Mouse (Mus musculus): ENCODE measurements at regions not wholly inside any gene's neighbourhood (a gene's known extent, or its start where the extent isn't known, plus 50 kb on each side); places are given as distances from the start of the nearest gene placed in this dataset.

- Histone ChIP-seq H3K27ac (no peak overlapping the region), H3K9me3 (0 out of 2 replicates have a peak, but pooled peaks cover 3% of the 10 kb centered on the region), H3K36me3 (replicated peaks) (no peaks in the 10 kb centered on the region), H3K4me1 (no peaks in the 10 kb centered on the region), H3K4me3 (no peak overlapping the region), H3K27me3 (replicated peaks) (no peaks in the 10 kb centered on the region), H3K9ac (no peak overlapping the region), H3K4me2 (no peak overlapping the region)
- ATAC-seq (replicated peaks), result no peak
- 90% methylated on average over 4 of the region's 4 CpGs for WGBS
Measured at GRCm38 (mm10) chr3:52586418-52586817, 318.3 kb downstream of the Foxo1 start.

- no peaks in the 10 kb centered on the region for H3K4me1 ChIP-seq
- no peaks in the 10 kb centered on the region for H3K9me3 ChIP-seq
- no peak overlapping the region for H3K27ac ChIP-seq
- no peak overlapping the region for H3K4me3 ChIP-seq
- H3K9ac ChIP-seq, result no peak overlapping the region
- no peaks in the 10 kb centered on the region for H3K36me3 ChIP-seq (replicated peaks)
- 81% methylated on average over 3 of the region's 3 CpGs for WGBS
- no peak overlapping the region for H3K4me2 ChIP-seq
- no peak for ATAC-seq (replicated peaks)
- no peaks in the 10 kb centered on the region for H3K27me3 ChIP-seq (replicated peaks)
Measured at GRCm38 (mm10) chr3:52579917-52580316, 311.8 kb downstream of the Foxo1 start.

GRCm38 (mm10) chr3:52579096-52579495 is 311.0 kb downstream of the Foxo1 start:
- Histone ChIP-seq H3K27ac (no peak overlapping the region), H3K4me3 (no peak overlapping the region), H3K27me3 (replicated peaks) (no peaks in the 10 kb centered on the region), H3K4me2 (no peak overlapping the region), H3K9ac (no peak overlapping the region), H3K36me3 (replicated peaks) (no peaks in the 10 kb centered on the region), H3K9me3 (no peaks in the 10 kb centered on the region), H3K4me1 (no peaks in the 10 kb centered on the region)
- no peak for ATAC-seq (replicated peaks)
- WGBS, result 96% methylated on average over 3 of the region's 3 CpGs

DNA sequence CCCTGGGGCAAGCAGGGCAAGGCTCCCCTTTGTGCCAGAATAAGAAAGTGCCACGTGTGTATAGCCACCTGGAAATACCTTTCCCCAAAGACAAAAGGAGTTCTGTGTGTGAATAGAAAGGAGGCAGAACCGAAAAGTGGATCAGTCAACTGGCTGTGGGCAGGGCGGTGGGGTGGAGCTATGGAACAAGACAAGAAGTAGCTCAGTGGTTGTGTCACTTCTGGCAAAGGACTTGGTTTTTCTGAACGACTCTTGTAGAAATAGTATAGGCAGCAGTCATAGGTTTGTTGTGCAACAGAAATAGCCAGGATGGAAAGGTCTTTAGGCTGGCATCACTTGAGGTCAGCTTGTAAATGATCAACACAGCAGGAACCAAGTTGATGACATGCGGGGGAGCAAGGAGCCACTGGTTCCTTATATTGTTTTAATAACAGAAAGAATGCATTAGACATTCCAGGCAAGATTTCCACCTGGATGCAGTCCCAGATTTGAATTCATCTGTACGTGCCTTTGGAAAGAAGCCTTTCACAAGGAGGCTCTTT is 308.6 kb downstream of the Foxo1 start:
- Histone ChIP-seq H3K27ac (no peak overlapping the region), H3K9me3 (no peaks in the 10 kb centered on the region), H3K4me2 (no peak overlapping the region), H3K27me3 (replicated peaks) (no peaks in the 10 kb centered on the region), H3K4me3 (no peak overlapping the region), H3K9ac (no peak overlapping the region), H3K4me1 (no peaks in the 10 kb centered on the region), H3K36me3 (replicated peaks) (no peaks in the 10 kb centered on the region)
- WGBS, result 70% methylated on average over 6 of the region's 6 CpGs
- ATAC-seq (replicated peaks), result no peak

- no peaks in the 10 kb centered on the region for H3K36me3 ChIP-seq (replicated peaks)
- no peak overlapping the region for H3K4me2 ChIP-seq
- H3K4me3 ChIP-seq, result no peak overlapping the region
- ATAC-seq (replicated peaks), result peak; percentile 72
- H3K27ac ChIP-seq, result peak overlapping the region; percentile 60
- no peaks in the 10 kb centered on the region for H3K4me1 ChIP-seq
- H3K27me3 ChIP-seq (replicated peaks), result no peaks in the 10 kb centered on the region
- H3K9ac ChIP-seq, result no peak overlapping the region
- 43% methylated on average over 8 of the region's 8 CpGs for WGBS
- H3K9me3 ChIP-seq, result no peaks in the 10 kb centered on the region
Measured at GRCm38 (mm10) chr3:52575237-52575798, 307.2 kb downstream of the Foxo1 start.

DNA sequence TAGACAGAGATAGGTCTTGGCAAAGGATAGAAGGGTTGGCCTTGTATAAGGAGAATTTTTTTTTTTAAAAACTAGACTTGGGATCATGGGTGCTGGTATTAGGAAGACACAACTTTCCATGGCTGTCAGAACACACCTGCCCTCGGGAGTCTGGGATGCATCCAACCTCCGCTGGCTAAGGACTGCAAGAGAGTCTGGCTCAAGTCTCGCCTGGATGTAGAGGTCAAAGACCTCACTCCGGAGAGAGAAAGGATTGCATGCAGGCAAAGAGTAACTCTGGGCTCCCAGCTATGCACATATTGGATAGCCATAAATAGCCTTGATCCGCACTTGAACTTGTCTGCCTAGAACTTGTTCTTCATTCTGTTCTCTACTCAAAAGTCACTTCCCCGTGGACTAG is 306.2 kb downstream of the Foxo1 start:
- Histone ChIP-seq H3K9ac (no peak overlapping the region), H3K4me3 (no peak overlapping the region), H3K4me2 (no peak overlapping the region), H3K9me3 (no peaks in the 10 kb centered on the region), H3K27ac (0 out of 2 replicates have a peak overlapping the region, but pooled peaks have one; percentile 21), H3K36me3 (replicated peaks) (no peaks in the 10 kb centered on the region), H3K27me3 (replicated peaks) (no peaks in the 10 kb centered on the region), H3K4me1 (no peaks in the 10 kb centered on the region)
- WGBS, result 92% methylated on average over 6 of the region's 6 CpGs
- no peak for ATAC-seq (replicated peaks)

- no peak overlapping the region for H3K27ac ChIP-seq
- no peaks in the 10 kb centered on the region for H3K27me3 ChIP-seq (replicated peaks)
- no peak overlapping the region for H3K4me2 ChIP-seq
- no peak overlapping the region for H3K9ac ChIP-seq
- no peaks in the 10 kb centered on the region for H3K4me1 ChIP-seq
- H3K4me3 ChIP-seq, result no peak overlapping the region
- WGBS, result 94% methylated on average over 6 of the region's 6 CpGs
- ATAC-seq (replicated peaks), result no peak
- no peaks in the 10 kb centered on the region for H3K36me3 ChIP-seq (replicated peaks)
- H3K9me3 ChIP-seq, result no peaks in the 10 kb centered on the region
Measured at GRCm38 (mm10) chr3:52573806-52574205, 305.7 kb downstream of the Foxo1 start.

DNA sequence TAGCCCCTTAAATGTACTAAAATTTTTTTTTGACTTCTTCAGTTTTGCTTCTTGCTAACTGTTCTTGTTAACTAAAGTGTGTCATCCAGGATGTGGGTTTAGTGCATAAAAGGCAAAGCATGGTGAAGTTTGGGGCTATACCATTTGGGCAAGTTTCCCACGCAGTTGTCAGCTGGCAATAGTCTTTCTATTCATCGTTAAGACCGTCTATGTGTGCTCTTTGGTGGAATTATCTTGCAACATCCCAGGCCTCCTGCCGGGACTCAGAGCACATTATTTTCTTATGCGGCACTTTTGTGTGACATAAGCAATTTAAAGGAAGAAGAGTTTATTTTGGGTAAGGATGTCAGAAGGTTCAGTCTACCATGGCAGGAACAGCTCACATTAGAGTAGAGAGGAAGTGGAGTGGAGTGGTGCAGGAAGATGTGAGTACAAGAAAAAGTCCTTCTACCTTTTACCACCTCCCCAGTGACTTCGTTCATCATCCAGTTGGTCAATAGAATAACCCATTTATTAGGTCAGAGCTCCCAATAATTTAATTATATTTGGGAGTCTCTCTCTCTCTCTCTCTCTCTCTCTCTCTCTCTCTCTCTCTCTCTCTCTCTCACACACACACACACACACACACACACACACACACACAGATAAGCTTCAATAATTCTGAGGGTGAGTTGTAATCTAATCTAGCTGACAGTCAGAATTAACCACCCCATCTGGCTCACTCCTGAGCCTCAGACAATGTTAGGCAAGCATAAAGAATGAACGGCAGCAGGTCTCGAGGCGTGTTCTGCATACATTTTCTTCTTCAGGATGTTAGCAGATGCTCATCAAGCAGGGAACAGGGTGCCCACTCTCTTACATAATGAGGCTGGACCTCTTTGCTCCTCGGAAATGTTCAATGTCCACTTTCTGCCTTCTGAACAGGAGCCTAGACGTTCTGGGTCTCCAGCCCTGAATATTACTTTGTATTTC is 304.7 kb downstream of the Foxo1 start:
- H3K9me3 ChIP-seq, result no peaks in the 10 kb centered on the region
- H3K9ac ChIP-seq, result no peak overlapping the region
- no peak for ATAC-seq (replicated peaks)
- H3K27me3 ChIP-seq (replicated peaks), result no peaks in the 10 kb centered on the region
- 70% methylated on average over 11 of the region's 11 CpGs for WGBS
- H3K4me3 ChIP-seq, result no peak overlapping the region
- no peaks in the 10 kb centered on the region for H3K4me1 ChIP-seq
- no peak overlapping the region for H3K27ac ChIP-seq
- H3K4me2 ChIP-seq, result no peak overlapping the region
- H3K36me3 ChIP-seq (replicated peaks), result no peaks in the 10 kb centered on the region

GRCm38 (mm10) chr3:52567606-52568372 is 299.7 kb downstream of the Foxo1 start:
- Histone ChIP-seq H3K36me3 (replicated peaks) (no peaks in the 10 kb centered on the region), H3K9ac (no peak overlapping the region), H3K27me3 (replicated peaks) (no peaks in the 10 kb centered on the region), H3K9me3 (no peaks in the 10 kb centered on the region), H3K27ac (no peak overlapping the region), H3K4me3 (no peak overlapping the region), H3K4me1 (no peaks in the 10 kb centered on the region), H3K4me2 (no peak overlapping the region)
- 89% methylated on average over 9 of the region's 9 CpGs for WGBS
- ATAC-seq (replicated peaks), result no peak

DNA sequence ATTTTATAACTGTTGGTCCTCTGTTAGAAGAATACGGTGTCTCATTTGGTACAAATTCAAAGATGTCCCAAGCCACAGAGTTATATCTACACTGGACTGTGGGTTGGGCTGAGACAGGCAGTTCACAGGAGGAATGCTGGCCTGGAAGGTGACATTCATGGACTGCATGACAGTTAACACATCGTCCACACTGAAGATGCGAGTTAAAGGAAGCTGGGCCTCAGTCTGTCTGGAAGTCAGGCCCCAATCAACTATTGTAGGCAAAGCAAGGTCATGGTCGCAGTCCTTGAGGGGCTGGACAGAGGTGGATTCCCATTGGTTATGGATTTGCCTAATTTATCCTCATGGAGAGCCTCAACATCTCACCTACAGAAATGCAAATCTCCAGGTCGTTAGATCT is 295.5 kb downstream of the Foxo1 start:
- H3K9me3 ChIP-seq, result no peaks in the 10 kb centered on the region
- no peak overlapping the region for H3K27ac ChIP-seq
- H3K9ac ChIP-seq, result no peak overlapping the region
- H3K27me3 ChIP-seq (replicated peaks), result no peaks in the 10 kb centered on the region
- H3K4me2 ChIP-seq, result no peak overlapping the region
- WGBS, result 70% methylated on average over 5 of the region's 5 CpGs
- no peaks in the 10 kb centered on the region for H3K4me1 ChIP-seq
- no peaks in the 10 kb centered on the region for H3K36me3 ChIP-seq (replicated peaks)
- no peak overlapping the region for H3K4me3 ChIP-seq
- ATAC-seq (replicated peaks), result no peak

- H3K27me3 ChIP-seq (replicated peaks), result no peaks in the 10 kb centered on the region
- H3K9ac ChIP-seq, result no peak overlapping the region
- H3K4me3 ChIP-seq, result no peak overlapping the region
- H3K4me2 ChIP-seq, result no peak overlapping the region
- no peak overlapping the region for H3K27ac ChIP-seq
- WGBS, result 45% methylated on average over 5 of the region's 5 CpGs
- no peaks in the 10 kb centered on the region for H3K36me3 ChIP-seq (replicated peaks)
- ATAC-seq (replicated peaks), result no peak
- H3K9me3 ChIP-seq, result no peaks in the 10 kb centered on the region
- no peaks in the 10 kb centered on the region for H3K4me1 ChIP-seq
Measured at GRCm38 (mm10) chr3:52562816-52563215, 294.7 kb downstream of the Foxo1 start.

- no peak overlapping the region for H3K27ac ChIP-seq
- no peak overlapping the region for H3K4me3 ChIP-seq
- 40% methylated on average over 10 of the region's 10 CpGs for WGBS
- no peaks in the 10 kb centered on the region for H3K4me1 ChIP-seq
- no peaks in the 10 kb centered on the region for H3K9me3 ChIP-seq
- H3K9ac ChIP-seq, result no peak overlapping the region
- ATAC-seq (replicated peaks), result no peak
- H3K27me3 ChIP-seq (replicated peaks), result no peaks in the 10 kb centered on the region
- H3K36me3 ChIP-seq (replicated peaks), result no peaks in the 10 kb centered on the region
- no peak overlapping the region for H3K4me2 ChIP-seq
Measured at GRCm38 (mm10) chr3:52559481-52559880, 291.3 kb downstream of the Foxo1 start.

Measured in midbrain, embryonic 15.5 days (tissue).